Mouse (Mus musculus) embryonic fibroblast, embryonic 13.5 days (primary cell): ENCODE results near the gene Cass4. TPM values are rescaled to one million over a fixed set of nuclear protein-coding genes. Genes with fewer than 3 reads are reported as not detected.

ENCODE experiments used
- H3K27ac ChIP-seq: 2 replicates; pipeline ENCODE4 v1.5.1; 2012; ENCODE audit warnings: low read length, control low read depth, inconsistent platforms; ENCODE audit not compliant: insufficient read depth
- H3K4me1 ChIP-seq: 2 replicates; pipeline ENCODE4 v1.6.1; 2011; ENCODE audit warnings: low read length; ENCODE audit not compliant: control insufficient read depth, insufficient read depth
- H3K4me3 ChIP-seq: 2 replicates; pipeline ENCODE4 v1.5.1; 2011; ENCODE audit warnings: mild to moderate bottlenecking, control low read depth, low read length; ENCODE audit not compliant: insufficient read depth
- CTCF ChIP-seq: IDR thresholded peaks from 2 replicates; pipeline ENCODE4 v1.5.1; 2011; ENCODE audit warnings: mild to moderate bottlenecking, control low read depth, low read length, moderate library complexity, borderline replicate concordance; ENCODE audit not compliant: insufficient read depth
- POLR2A ChIP-seq: IDR thresholded peaks from 2 replicates; pipeline ENCODE4 v1.6.1; 2011; ENCODE audit warnings: low read depth, mild to moderate bottlenecking, control low read depth, low read length, moderate library complexity
- polyA plus RNA-seq: library from polyadenylated mRNA; stranded (reverse); fragments of >200 nt; gene quantifications from 2 replicates; pipeline ENCODE4 v1.2.4, GENCODE M21; 2011; ENCODE audit warnings: low read depth; ENCODE audit not compliant: missing spikeins, insufficient read length

Gene Cass4
- polyA plus RNA-seq, 1 experiment = 1.8 TPM

- no peaks in the 10 kb centered on the region for H3K4me1 ChIP-seq
- H3K27ac ChIP-seq = no peak overlapping the region
- no peak overlapping the region for H3K4me3 ChIP-seq
- TF ChIP-seq CTCF (no peak), POLR2A (no peak)
These were observed 38.8 kb upstream of the Cass4 start for GRCm38 (mm10) chr2:172354761-172355160.

GRCm38 (mm10) chr2:172355833-172356232 is 37.8 kb upstream of the Cass4 start:
- Histone ChIP-seq H3K4me1 (no peaks in the 10 kb centered on the region), H3K4me3 (no peak overlapping the region), H3K27ac (no peak overlapping the region)
- TF ChIP-seq POLR2A (no peak), CTCF (no peak)

DNA sequence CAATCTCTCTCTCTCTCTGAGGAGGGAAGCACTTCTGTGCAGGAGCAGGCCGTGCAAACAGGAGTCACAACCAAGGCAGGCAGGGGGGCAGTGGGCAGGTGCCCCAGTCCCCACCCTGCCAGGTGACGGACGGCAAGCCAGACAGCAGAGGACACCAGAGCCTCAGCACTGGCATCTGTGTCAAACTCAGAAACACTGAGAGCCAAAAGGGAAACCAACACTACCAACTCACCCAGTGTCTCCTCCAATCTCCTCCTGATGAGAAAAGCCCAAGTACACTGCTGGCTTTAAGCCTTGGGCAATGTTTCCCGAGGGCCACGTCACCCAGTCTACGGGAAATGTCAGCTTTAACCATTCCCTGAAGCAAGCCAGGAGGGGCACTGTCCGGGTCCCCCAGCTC is 30.4 kb upstream of the Cass4 start:
- no peak overlapping the region for H3K4me3 ChIP-seq
- H3K27ac ChIP-seq = no peak overlapping the region
- no peaks in the 10 kb centered on the region for H3K4me1 ChIP-seq
- TF ChIP-seq CTCF (no peak), POLR2A (no peak)

- Histone ChIP-seq H3K4me1 (no peaks in the 10 kb centered on the region; the same call in 1 of the 2 replicates), H3K27ac (peak within 1 kb of the TSS; percentile 86), H3K4me3 (peak within 1 kb of the TSS; percentile 85)
- no peak for TF ChIP-seq CTCF
- TF ChIP-seq POLR2A = peak; percentile 79
These were observed 23.0 kb upstream of the Cass4 start, which contains the start of the genes Aurka and Cstf1 for GRCm38 (mm10) chr2:172370411-172371223. TSS of gene Aurka (minus strand) at chr2:172370535. TSS of gene Cstf1 (plus strand) at chr2:172370681.

DNA sequence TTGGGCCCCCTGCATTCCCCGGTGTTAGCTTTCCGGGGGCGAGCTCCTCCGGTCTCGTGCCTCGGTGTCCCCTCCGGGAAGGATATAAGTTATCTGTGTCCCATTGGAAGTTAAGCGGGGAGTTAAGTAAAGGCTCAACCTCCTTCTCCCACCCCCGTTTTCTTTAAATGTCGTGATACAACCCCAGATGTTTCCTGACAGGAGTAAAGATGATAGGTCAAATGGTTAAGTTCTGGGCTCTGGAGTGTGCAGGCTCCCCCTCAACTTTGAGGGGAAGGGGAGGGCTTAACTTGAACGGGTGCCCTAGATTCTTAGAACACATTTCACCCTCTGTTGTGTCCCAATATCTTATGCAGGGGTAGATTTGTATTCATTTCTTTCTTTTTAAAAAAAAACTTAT is 22.3 kb upstream of the Cass4 start:
- Histone ChIP-seq H3K4me3 (peak overlapping the region; percentile 66), H3K4me1 (no peaks in the 10 kb centered on the region; the same call in 1 of the 2 replicates), H3K27ac (no peak overlapping the region)
- TF ChIP-seq CTCF (no peak), POLR2A (no peak)

- no peak overlapping the region for H3K4me3 ChIP-seq
- H3K27ac ChIP-seq = no peak overlapping the region; the same call in 1 of the 2 replicates
- H3K4me1 ChIP-seq = no peaks in the 10 kb centered on the region
- TF ChIP-seq CTCF (no peak), POLR2A (no peak)
These were observed 17.0 kb upstream of the Cass4 start for GRCm38 (mm10) chr2:172376551-172376950.

DNA sequence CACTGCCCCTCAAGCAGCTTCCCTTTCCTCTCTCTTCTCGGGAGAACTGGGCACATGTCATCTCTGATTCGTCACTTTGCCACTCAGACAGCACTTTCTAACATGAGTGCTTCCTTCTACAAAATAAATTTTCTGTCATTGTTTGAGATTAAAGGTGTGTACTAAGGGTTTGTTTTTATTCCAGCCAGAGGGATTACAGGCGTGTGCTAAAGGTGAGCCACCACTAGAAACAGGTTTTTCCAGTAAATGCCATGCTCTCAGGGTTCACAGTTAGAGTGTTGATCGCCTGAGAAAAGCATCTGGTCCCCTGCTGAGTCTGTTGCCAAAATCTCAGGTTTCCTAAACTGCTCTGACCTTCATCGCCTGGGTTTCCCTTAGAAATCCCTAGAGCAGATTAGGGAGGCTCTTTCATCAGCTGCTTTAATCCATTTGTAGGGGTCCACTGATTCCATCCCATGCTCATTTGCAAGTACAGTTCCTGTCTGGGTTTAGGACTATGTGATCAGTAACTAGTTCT is 16.5 kb upstream of the Cass4 start:
- Histone ChIP-seq H3K4me3 (no peak overlapping the region), H3K27ac (peak overlapping the region; percentile 39; the same call in 1 of the 2 replicates), H3K4me1 (no peaks in the 10 kb centered on the region)
- no peak for TF ChIP-seq POLR2A
- no peak for TF ChIP-seq CTCF

GRCm38 (mm10) chr2:172378332-172378731 is 15.3 kb upstream of the Cass4 start:
- H3K27ac ChIP-seq = no peak overlapping the region
- H3K4me3 ChIP-seq = no peak overlapping the region
- no peaks in the 10 kb centered on the region for H3K4me1 ChIP-seq
- peak; percentile 76; the same call in 1 of the 2 replicates for TF ChIP-seq CTCF
- TF ChIP-seq POLR2A = no peak

- TF ChIP-seq POLR2A (no peak), CTCF (no peak)
These were observed 13.1 kb upstream of the Cass4 start for GRCm38 (mm10) chr2:172380513-172380912.

DNA sequence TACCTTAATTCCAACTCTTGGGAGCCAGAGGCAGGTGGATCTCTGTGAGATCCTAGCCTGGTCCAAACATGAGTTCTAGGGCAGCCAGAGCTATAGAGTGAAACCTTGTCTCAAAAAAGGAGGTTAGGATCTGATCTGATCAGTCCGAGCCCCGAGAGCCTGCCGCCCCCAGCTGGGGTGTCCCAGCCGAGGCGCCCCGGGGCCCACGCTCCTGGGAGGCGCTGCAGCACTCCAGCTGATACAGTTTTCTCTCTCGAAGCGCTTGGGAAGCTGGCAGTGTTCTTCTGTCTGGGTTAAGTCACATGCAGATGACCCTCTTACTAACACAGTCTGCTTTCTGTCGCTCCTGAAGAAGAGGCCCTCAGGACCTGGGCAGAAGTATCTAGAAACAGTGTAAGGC is 12.3 kb upstream of the Cass4 start:
- no peaks in the 10 kb centered on the region for H3K4me1 ChIP-seq
- no peak overlapping the region for H3K4me3 ChIP-seq
- TF ChIP-seq POLR2A = no peak
- TF ChIP-seq CTCF = no peak
- no peak overlapping the region for H3K27ac ChIP-seq

More at GRCm38 (mm10) chr2:172380513-172380912, 13.1 kb upstream of the Cass4 start:
- Histone ChIP-seq H3K4me3 (no peak overlapping the region), H3K4me1 (no peaks in the 10 kb centered on the region), H3K27ac (no peak overlapping the region)

GRCm38 (mm10) chr2:172381898-172382297 is 11.7 kb upstream of the Cass4 start:
- Histone ChIP-seq H3K4me3 (no peak overlapping the region), H3K27ac (no peak overlapping the region), H3K4me1 (no peaks in the 10 kb centered on the region)
- TF ChIP-seq CTCF = no peak
